Mouse (Mus musculus) lung, postnatal 4 days (tissue): Measurements from ENCODE around the gene C1qb.

Source experiments
- DNase-seq, 2 experiments: peaks; one replicate each; pipeline ENCODE4 v3.0.0; 2021

The C1qb gene

GRCm38 (mm10) chr4:136842033-136842432, 44.0 kb downstream of the C1qb start:
- DNase-seq: no peak

- peak; percentile 65 to 84 for DNase-seq
Measured at GRCm38 (mm10) chr4:136841056-136841455, 44.9 kb downstream of the C1qb start.

- DNase-seq: no peak
Measured at GRCm38 (mm10) chr4:136838462-136838861, 47.5 kb downstream of the C1qb start.

GRCm38 (mm10) chr4:136838026-136838425, 48.0 kb downstream of the C1qb start:
- DNase-seq: no peak

- DNase-seq: peak in 1 of 2 experiments; percentile 37
Measured at GRCm38 (mm10) chr4:136836387-136836931, 49.5 kb downstream of the C1qb start.

DNA sequence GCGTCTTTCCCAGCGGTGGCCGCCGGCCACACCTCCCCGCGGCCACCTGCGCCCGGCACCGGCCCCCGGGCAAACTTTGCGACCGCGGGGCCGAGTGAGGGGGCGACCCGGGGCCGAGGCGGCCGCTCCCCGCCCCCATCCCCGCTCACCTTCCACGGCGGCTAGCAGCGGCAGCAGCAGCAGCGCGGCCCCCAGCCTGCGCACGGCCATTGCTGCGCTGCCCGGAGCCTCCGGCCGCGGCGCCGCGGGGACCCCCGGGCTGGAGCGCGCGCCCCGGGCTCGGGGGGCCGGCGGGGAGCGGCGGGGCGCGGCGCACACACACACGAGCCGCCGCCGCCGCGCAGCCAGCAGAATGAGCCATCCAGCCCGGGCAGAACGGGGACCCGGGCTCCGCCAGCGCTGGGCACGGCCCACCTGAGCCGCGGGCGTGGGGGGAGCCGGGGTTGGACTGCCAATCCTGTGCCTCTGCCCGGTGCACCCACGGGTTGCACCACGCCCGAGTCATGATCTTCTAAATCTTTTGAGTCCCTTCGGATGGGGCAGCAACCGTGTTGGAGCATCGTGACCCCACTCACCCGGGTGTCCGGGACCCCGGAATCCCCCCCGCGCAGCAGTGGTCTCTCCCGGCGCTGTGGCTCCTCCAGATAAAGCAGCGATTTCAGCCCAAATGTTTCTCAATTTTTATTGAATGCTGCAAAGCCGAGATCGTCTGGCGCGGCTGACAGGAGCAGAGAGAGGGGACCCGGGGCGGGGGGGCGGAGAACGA, 50.2 kb downstream of the C1qb start, which contains the start of gene Ephb2:
Gene Ephb2 (minus strand): TSS at position 368 of the 766 bp plus-strand sequence.
- DNase-seq: peak; percentile 71 to 78

GRCm38 (mm10) chr4:136834815-136835620, 51.0 kb downstream of the C1qb start:
- peak in 1 of 2 experiments; percentile 19 for DNase-seq

- no peak for DNase-seq
Measured at GRCm38 (mm10) chr4:136834439-136834814, 51.6 kb downstream of the C1qb start.

DNA sequence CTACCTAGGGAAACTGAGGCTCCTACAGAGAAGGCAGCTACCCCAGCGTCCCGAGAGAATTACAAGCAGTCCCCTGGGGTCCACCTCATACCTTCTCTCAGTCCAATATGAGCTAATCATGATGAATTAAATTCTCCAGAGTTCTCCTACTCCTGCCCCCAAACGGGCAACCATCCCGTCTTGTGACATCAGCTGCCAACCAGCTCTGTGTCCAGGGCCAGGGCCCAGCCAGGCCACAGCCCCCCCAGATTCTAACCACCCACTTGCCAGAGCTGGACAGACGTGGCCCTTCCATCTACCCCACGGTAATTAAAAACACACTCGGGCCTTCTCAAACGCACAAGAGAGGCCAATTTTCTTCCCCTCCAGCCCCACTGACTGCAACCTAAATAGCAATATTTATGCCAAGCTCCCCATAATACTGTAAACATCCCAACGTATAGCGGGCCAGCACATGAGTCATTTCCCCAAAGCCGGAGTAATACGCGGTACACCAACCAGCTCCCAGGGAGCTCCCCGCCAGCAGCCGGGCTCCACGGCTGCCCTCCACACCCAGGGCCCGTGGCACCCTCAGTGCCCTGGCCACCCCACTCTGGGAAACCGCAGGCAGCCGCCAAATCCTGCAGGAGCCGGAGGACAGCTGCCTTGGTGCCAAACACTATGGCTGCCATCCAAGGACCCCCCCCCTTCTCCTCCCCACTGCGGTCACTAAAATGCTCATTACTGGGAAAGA, 52.2 kb downstream of the C1qb start:
- DNase-seq: peak; percentile 15 to 60

DNA sequence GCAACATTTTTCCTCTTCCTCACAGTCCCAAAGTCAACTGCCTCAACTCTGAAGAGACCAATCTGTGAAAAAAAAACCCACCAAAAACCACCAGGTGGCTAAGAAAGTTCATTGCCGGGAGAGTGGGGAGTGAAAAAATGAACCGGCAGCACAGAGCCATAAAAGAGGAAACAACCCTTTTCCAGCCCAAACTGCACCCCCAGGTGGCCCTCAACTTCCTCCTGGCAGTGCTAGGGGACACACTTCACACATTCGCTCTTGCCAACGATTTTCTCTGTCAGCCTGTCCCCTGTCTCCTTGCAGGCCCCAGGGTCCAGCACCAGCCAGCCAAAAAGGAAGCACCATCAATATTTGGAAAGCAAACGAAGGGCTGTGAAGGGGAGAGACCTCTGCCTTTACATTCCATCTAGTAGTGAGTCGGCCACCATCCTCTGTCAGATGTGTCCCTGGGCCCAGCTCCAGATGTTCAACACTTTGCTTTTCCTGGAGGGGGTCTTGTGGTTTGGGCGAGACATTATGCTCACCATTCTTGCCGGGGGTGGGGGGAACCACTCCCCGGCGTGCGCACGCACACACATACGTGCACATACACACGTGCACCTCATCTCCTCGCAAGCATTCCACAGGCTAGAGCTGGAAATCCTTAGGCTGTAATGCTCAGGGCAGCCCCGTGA, 53.3 kb downstream of the C1qb start:
- no peak for DNase-seq

DNA sequence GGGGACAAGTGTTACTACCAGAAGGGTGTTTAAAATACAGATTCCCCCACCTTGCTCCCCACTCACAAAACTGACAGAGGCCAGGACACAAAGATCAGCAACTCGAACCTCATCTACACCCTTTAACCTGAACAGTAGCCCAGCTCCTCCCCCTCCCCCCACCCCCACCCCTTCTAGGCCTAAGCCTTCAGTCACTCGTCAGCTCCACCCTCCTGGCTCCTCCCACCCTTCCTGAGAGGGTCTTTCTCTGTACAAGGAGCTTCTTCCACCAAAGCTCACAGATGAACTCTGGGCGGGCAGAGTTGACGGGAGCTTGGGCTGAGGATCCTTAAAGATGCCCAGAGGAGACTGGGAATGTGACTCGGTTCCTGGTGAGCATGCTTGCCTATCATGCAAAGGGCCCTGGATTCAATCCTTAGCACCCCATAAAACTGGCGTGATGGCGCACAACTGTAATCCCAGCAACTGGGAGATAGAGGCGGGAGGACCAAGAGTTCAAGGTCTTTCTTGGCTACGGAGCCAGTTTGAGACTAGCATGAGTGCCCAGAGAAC, 55.6 kb downstream of the C1qb start:
- no peak for DNase-seq
